Mouse (Mus musculus) spleen, postnatal 14 days (tissue): ENCODE measurements around the gene Nlgn1.

Source experiments
- DNase-seq, 2 experiments: peaks; one replicate each; pipeline ENCODE4 v3.0.0; 2021 to 2022; ENCODE audit warnings: low spot score in 2 of 2

Gene Nlgn1

GRCm38 (mm10) chr3:25813368-25813767 is 518.9 kb downstream of the Nlgn1 start:
- no peak for DNase-seq

- DNase-seq = no peak
Measured at GRCm38 (mm10) chr3:25807559-25807958, 524.7 kb downstream of the Nlgn1 start.

GRCm38 (mm10) chr3:25781651-25782050 is 550.6 kb downstream of the Nlgn1 start:
- DNase-seq = no peak

- DNase-seq = no peak
Measured at GRCm38 (mm10) chr3:25775437-25775836, 556.8 kb downstream of the Nlgn1 start.

GRCm38 (mm10) chr3:25773908-25774307 is 558.4 kb downstream of the Nlgn1 start:
- no peak for DNase-seq

GRCm38 (mm10) chr3:25773467-25773866 is 558.8 kb downstream of the Nlgn1 start:
- no peak for DNase-seq

- DNase-seq = no peak
Measured at GRCm38 (mm10) chr3:25763689-25764088, 568.6 kb downstream of the Nlgn1 start.

- DNase-seq = no peak
Measured at GRCm38 (mm10) chr3:25757813-25758212, 574.4 kb downstream of the Nlgn1 start.

- DNase-seq = no peak
Measured at GRCm38 (mm10) chr3:25724111-25724510, 608.1 kb downstream of the Nlgn1 start.

- DNase-seq = no peak
Measured at GRCm38 (mm10) chr3:25721464-25721863, 610.8 kb downstream of the Nlgn1 start.

GRCm38 (mm10) chr3:25707380-25707779 is 624.9 kb downstream of the Nlgn1 start:
- DNase-seq = no peak

GRCm38 (mm10) chr3:25697231-25697630 is 635.0 kb downstream of the Nlgn1 start:
- DNase-seq = no peak

GRCm38 (mm10) chr3:25688789-25689464 is 643.3 kb downstream of the Nlgn1 start:
- DNase-seq = no peak

- DNase-seq = no peak
Measured at GRCm38 (mm10) chr3:25683696-25684095, 648.6 kb downstream of the Nlgn1 start.

- no peak for DNase-seq
Measured at GRCm38 (mm10) chr3:25679373-25679772, 652.9 kb downstream of the Nlgn1 start.

- DNase-seq = no peak
Measured at GRCm38 (mm10) chr3:25675888-25676287, 656.4 kb downstream of the Nlgn1 start.

GRCm38 (mm10) chr3:25675069-25675468 is 657.2 kb downstream of the Nlgn1 start:
- no peak for DNase-seq

GRCm38 (mm10) chr3:25673408-25673807 is 658.9 kb downstream of the Nlgn1 start:
- no peak for DNase-seq

GRCm38 (mm10) chr3:25672779-25673178 is 659.5 kb downstream of the Nlgn1 start:
- DNase-seq = no peak

GRCm38 (mm10) chr3:25663464-25663863 is 668.8 kb downstream of the Nlgn1 start:
- DNase-seq = no peak

GRCm38 (mm10) chr3:25660285-25660684 is 672.0 kb downstream of the Nlgn1 start:
- no peak for DNase-seq

GRCm38 (mm10) chr3:25658006-25658405 is 674.3 kb downstream of the Nlgn1 start:
- no peak for DNase-seq

GRCm38 (mm10) chr3:25657074-25657473 is 675.2 kb downstream of the Nlgn1 start:
- no peak for DNase-seq

- no peak for DNase-seq
Measured at GRCm38 (mm10) chr3:25653010-25653409, 679.2 kb downstream of the Nlgn1 start.
